Mouse (Mus musculus): ENCODE results near the gene Slc39a7.

- TF ChIP-seq POLR2A (IDR thresholded peaks at IDR 0.05; ENCODE audit: insufficient read length, low read depth) (no peak), REST (IDR thresholded peaks at IDR 0.05; ENCODE audit: insufficient read depth, insufficient read length) (no peak), TCF12 (IDR thresholded peaks at IDR 0.05; ENCODE audit: insufficient read depth, poor library complexity, severe bottlenecking) (no peak), POLR2AphosphoS2 (IDR thresholded peaks at IDR 0.05; ENCODE audit: insufficient read length, low read depth) (no peak), SRF (IDR thresholded peaks at IDR 0.05; ENCODE audit: control insufficient read depth, insufficient read length, low read depth) (no peak)
Measured at GRCm38 (mm10) chr17:34036647-34037046, 5.2 kb upstream of the Slc39a7 start.
